Mouse (Mus musculus): ENCODE results near the gene Atat1.

Gene Atat1

GRCm38 (mm10) chr17:35919060-35919715 is 9.3 kb upstream of the Atat1 start:
- no peak; the same call in 1 of the 2 replicates for TF ChIP-seq GATA4 (IDR thresholded peaks at IDR 0.05; ENCODE audit: insufficient replicate concordance, low read length)

- no peak for TF ChIP-seq GATA4 (IDR thresholded peaks at IDR 0.05; ENCODE audit: insufficient replicate concordance, low read length)
Observed at GRCm38 (mm10) chr17:35918276-35919059, 8.6 kb upstream of the Atat1 start.

- no peak for TF ChIP-seq GATA4 (IDR thresholded peaks at IDR 0.05; ENCODE audit: insufficient replicate concordance, low read length)
Observed at GRCm38 (mm10) chr17:35917463-35918251, 7.8 kb upstream of the Atat1 start.

GRCm38 (mm10) chr17:35917143-35917462 is 7.2 kb upstream of the Atat1 start:
- no peak for TF ChIP-seq GATA4 (IDR thresholded peaks at IDR 0.05; ENCODE audit: insufficient replicate concordance, low read length)

- TF ChIP-seq GATA4 (IDR thresholded peaks at IDR 0.05; ENCODE audit: insufficient replicate concordance, low read length): peak; percentile 90; the same call in 1 of the 2 replicates
Observed at GRCm38 (mm10) chr17:35916297-35917142, 6.6 kb upstream of the Atat1 start, which contains the start of the genes Mrps18b and Ppp1r10. TSS of gene Mrps18b (minus strand) at chr17:35916389. TSS of gene Ppp1r10 (plus strand) at chr17:35916434.

- no peak for TF ChIP-seq GATA4 (IDR thresholded peaks at IDR 0.05; ENCODE audit: insufficient replicate concordance, low read length)
Observed at GRCm38 (mm10) chr17:35915538-35916296, 5.8 kb upstream of the Atat1 start.

- TF ChIP-seq GATA4 (IDR thresholded peaks at IDR 0.05; ENCODE audit: insufficient replicate concordance, low read length): no peak
Observed at GRCm38 (mm10) chr17:35914975-35915374, 5.1 kb upstream of the Atat1 start.

GRCm38 (mm10) chr17:35909186-35909918 is 523 bp downstream of the Atat1 start:
- no peak for TF ChIP-seq GATA4 (IDR thresholded peaks at IDR 0.05; ENCODE audit: insufficient replicate concordance, low read length)

- no peak for TF ChIP-seq GATA4 (IDR thresholded peaks at IDR 0.05; ENCODE audit: insufficient replicate concordance, low read length)
Observed at GRCm38 (mm10) chr17:35907609-35908008, 2.3 kb downstream of the Atat1 start.

GRCm38 (mm10) chr17:35905587-35905986 is 4.3 kb downstream of the Atat1 start:
- TF ChIP-seq GATA4 (IDR thresholded peaks at IDR 0.05; ENCODE audit: insufficient replicate concordance, low read length): no peak

- no peak for TF ChIP-seq GATA4 (IDR thresholded peaks at IDR 0.05; ENCODE audit: insufficient replicate concordance, low read length)
Observed at GRCm38 (mm10) chr17:35903992-35904355, 5.9 kb downstream of the Atat1 start.

- TF ChIP-seq GATA4 (IDR thresholded peaks at IDR 0.05; ENCODE audit: insufficient replicate concordance, low read length): no peak
Observed at GRCm38 (mm10) chr17:35903343-35903991, 6.4 kb downstream of the Atat1 start.

GRCm38 (mm10) chr17:35900636-35901035 is 9.2 kb downstream of the Atat1 start:
- TF ChIP-seq GATA4 (IDR thresholded peaks at IDR 0.05; ENCODE audit: insufficient replicate concordance, low read length): no peak
